Mouse (Mus musculus): Measurements from ENCODE around the gene Mtss1l.

Gene Mtss1l

DNA sequence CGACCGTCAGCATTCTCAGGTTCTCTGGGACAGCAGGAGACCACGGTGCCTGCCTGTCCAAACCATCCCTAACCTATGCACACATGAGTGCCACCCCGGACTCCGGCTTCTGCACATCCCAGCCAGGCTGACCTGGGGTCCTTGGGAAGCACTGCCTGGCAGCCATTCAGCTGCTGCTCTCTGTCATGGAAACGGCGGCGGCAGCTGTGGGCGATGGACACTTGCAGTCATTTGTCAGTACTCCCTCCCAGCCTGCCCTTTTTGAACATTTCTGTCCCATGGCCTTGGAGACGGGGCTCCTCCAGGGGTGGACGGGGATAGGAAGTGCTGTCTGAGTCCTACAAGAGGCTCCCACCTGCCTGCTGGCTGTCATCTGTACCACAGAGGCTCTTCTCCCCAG is 12.8 kb upstream of the Mtss1l start:
- DNase-seq = no peak

DNA sequence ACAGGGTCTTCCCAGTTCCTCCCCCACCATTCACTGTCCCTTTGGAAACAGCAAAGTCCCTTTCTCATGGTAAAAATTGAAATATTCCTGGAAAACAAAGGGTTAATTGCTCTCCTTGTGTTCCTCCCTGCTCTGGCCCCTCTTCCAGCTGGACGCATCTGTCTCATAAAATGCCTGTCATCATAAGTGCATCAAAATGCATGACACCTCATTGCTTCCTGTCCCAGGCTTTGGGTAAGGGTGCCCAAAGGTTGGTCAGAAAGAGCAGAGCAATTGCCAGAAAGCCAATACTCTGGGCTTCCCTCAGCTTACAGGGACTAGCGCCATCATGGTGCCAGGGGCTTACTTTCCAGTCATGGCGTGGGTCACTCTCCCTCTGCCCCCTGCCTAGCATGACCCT is 10.7 kb upstream of the Mtss1l start:
- DNase-seq = no peak

GRCm38 (mm10) chr8:110711271-110711934 is 9.9 kb upstream of the Mtss1l start:
- peak; percentile 65 to 78 for DNase-seq

DNA sequence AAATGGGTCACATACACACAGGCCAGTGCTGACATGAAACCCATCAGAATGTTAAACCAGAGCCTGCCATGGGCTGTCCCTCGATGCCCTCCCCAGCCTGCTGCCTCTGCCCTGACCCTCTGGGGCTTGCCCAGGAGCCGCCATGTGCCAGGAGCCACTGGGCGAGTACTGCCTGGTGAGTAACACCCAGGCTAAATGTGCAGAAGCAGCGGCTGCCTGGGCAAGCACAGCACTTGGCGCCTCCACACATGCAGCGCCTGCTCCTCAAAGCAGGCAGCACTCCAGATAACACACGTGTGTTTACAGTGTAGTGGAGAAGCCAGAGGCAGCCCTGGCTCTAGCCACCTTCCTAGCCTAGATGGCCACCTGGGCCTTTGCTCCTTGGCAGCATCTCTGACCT is 8.2 kb upstream of the Mtss1l start:
- DNase-seq = no peak

- DNase-seq = no peak
Measured at GRCm38 (mm10) chr8:110714827-110715519, 6.3 kb upstream of the Mtss1l start.

DNA sequence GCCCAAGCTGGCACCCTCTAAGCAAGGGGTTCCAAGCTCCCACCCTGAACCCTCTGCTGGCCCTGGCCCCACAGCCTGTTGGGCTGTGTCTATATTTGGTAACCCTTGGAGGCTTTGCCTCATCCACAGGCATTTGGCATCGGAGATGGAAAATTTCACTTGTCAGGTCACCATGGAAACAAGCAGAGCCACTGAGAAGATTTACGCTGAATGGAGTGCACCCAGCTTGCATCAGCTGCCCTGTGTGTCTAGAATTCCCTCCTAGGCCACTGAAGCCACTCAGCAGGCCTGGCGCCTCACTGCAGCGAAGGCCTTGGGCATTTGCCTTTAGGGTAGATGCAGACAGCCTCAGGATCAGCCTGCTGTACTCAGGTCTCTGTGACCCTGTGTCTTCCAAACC is 5.2 kb upstream of the Mtss1l start:
- peak; percentile 56 to 83 for DNase-seq

- DNase-seq = no peak
Measured at GRCm38 (mm10) chr8:110717131-110717530, 4.1 kb upstream of the Mtss1l start.

DNA sequence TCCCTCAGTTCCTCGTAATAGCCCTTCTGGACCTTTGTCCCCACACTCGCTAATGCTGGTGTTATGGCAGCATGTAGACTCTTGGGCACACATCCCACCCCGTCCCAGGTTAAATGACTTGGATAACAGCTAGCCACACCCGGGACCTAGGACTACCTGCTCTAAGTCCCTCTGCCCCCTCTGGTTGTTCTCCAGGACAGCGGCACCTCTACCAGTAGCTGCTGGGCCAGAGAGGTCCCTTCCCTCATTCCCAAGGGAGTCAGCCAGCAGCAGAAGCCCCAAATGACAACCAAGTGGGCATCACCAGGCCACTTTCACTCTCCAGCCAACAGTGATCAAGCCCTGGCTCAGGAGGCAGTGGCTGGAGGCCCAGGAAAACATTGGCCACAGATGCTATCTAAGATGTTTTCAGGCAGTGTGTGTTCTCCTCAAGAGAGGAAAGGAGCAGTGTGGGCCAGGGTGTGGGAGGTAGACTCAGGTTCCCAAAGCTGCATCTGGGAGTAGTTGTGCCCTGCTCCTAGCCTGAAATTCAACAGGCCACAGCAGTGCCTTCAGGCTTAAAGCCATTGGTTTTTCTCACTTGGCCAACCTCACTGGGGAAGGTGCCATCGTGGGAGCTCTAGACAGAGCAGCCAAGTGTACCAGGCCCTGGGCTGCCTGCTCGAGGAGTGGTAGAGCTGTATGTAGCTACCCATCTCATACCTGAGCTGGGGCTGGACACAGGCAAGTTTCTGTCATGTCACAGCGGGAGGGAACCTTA is 2.9 kb upstream of the Mtss1l start:
- no peak for DNase-seq

DNA sequence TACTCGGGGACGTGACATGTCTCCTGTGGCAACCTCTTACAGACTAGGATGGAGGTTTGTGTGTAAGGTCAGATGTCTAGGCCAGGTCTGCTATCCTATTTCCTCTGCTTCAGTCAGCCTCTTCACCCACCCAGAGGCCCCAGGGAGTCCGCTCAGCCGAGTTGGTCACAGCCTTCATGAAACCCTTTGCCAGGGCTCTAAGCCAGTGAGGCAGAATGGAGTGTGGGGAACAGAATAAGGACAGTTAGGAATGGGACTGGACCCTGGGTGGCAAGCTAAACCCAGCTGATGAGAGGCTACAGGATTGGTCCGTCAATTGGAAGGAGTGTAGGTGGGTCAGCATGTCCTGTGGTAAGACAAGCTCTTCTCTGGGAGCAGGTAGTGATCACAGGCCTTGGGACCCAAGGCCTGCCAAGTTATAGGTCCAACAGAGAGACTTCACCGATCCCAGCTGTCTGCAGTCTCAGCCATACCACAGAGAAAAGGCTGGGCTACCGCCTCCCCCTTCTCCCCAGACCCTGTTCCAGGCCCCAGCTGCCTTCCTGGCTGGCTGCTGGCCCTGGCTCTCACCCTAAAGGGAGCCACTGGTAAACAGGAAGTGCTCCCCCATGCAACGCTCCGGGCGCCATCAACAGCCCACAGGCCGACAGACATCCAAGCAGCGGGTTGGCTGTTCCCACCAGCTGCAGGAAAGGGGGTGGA is 2.2 kb upstream of the Mtss1l start:
- DNase-seq = peak; percentile 59 to 74

DNA sequence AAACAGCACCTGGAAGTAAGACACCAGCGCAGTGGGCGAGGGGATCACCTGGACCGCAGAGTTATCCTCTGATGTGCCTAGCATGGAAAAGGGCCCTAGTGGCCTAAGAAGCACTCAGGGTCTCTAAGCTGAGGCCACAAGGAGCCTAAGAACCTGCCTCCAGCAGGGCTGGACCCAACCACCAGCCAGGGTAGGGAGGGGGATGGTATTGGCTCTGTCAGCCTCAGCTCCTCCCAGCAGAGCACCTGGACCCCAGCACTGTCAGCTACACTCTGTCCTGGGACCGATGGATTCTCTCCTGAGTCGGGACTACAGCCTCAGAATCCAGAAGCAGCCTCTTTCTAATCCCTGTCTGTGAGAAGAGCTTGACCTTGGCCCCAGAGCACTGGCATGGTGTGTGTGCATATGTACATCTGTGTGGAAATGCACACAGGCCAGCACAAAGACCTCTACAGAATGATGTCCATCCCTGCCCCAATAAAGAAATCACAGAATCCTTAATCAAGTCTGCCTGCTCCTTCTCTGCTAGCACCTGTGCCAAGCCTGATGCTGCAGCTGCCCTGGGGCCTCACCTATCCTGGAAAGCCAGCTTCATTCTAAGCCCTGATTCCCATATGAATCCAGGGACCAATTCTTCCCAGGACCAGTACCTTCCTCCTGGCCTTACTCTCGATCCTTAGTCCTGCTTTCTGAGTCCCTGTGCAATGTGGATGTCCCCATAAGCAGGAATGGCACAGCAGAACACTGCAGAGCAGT is 1.2 kb upstream of the Mtss1l start:
- DNase-seq = no peak

GRCm38 (mm10) chr8:110721606-110722413 is 534 bp downstream of the Mtss1l start:
- peak; percentile 18 to 66 for DNase-seq

DNA sequence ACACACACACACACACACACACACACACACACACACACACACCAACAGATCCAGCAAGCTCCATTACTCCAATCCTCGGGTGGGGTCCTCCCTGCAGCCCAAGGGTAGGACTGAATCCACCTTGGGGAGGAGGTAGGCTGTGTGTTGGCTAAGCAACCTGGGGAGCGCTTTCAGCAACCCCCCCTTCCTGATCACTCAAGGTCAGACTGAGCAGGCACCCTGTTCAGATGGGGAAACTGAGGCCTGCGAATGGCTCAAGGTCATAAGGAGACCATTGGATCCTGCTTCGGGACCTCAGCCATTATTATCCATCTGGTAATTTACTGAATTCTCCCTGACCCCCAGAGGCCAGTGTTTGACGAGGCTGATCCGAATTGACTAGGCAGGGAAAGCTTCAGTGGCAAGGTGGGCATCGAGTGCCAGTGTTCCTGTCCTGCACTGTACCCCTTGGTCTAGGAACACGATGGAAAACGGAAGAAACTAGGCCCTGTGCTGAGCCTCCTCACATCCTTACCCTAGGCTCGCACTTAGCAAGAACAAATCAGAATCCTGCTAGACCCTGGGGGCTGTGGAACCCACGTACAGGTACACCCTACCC is 1.2 kb downstream of the Mtss1l start:
- no peak for DNase-seq

DNA sequence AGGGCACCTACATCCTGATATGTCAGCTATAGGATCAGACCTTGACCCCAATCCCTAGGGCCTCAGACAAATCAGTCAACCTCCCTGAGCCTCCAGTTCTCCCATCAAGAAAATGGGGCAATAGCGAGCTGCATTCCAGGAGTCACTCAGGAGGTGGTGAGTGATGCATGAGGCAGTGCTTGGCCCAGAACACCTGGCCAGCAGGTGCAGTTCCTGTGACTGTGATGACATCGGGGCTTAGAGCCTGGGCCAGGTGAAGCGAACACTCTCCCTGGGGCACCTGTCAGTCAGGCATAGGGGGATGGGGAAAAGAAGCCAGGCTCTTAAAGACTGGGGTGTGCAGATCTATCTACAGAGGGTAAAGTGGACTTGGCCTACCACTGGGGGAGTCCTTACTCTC is 3.2 kb downstream of the Mtss1l start:
- DNase-seq = no peak

DNA sequence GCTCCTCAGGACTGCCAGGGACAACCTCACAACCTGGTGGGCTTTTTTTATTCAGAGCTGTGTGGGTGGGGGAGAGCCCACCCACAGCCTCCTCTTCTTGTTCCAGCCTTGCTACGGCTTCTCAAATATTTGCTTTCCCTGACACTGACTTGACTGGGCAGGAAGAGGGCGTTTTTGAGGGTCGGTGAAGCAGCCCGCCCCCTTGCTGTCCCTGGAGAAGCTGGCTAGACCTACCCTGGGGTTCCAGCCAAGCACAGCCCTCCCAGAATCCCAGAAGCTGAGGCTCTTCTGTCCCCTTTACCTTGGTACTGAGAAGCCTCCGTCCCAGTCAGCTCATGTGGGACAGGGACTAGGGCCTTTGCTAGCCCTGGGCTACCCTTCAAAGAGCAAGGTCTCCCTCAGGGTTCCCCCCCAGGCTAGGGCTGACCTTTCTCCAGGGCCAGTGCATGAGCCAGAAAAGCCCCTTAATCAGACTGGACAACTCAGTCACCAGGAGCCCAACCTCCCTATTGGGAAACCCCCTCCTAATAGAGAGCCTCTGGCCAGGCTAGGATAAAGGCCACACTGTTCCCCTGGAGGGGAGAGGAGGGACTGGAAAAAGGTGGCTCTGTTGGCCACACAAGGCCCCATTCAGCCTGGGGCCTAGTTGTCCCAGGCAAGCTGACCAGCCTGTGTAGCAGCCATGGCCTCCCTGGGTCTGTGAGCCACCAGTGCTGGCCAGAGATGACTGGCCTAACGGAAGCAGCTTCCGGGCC is 4.0 kb downstream of the Mtss1l start:
- DNase-seq = peak in 1 of 2 experiments; percentile 22

GRCm38 (mm10) chr8:110726893-110727292 is 5.6 kb downstream of the Mtss1l start:
- DNase-seq = peak; percentile 33 to 85

- no peak for DNase-seq
Measured at GRCm38 (mm10) chr8:110731346-110731859, 10.1 kb downstream of the Mtss1l start.

GRCm38 (mm10) chr8:110733036-110733435 is 11.8 kb downstream of the Mtss1l start:
- DNase-seq = no peak

DNA sequence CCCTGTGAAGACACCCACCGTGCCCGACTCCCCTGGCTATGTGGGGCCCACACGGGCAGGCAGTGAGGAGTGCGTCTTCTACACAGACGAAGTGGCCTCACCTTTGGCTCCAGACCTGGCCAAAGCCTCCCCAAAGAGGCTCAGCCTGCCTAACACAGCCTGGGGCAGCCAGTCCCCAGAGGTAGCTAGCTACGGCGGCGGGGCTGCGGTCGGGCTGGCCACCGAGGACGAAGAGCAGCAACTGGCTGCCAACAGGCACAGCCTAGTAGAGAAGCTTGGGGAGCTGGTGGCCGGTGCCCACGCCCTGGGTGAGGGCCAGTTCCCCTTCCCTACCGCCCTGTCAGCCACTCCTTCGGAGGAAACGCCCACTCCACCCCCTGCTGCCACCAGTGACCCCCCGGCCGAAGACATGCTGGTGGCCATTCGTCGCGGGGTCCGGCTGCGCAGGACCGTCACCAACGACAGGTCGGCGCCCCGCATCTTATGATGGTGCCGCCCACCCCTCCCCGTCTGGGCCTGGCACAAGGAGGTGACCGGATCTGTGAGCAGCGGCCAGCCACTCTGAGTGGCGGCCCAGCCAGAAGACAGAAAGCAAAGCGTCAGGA is 17.4 kb downstream of the Mtss1l start:
- no peak for DNase-seq

DNA sequence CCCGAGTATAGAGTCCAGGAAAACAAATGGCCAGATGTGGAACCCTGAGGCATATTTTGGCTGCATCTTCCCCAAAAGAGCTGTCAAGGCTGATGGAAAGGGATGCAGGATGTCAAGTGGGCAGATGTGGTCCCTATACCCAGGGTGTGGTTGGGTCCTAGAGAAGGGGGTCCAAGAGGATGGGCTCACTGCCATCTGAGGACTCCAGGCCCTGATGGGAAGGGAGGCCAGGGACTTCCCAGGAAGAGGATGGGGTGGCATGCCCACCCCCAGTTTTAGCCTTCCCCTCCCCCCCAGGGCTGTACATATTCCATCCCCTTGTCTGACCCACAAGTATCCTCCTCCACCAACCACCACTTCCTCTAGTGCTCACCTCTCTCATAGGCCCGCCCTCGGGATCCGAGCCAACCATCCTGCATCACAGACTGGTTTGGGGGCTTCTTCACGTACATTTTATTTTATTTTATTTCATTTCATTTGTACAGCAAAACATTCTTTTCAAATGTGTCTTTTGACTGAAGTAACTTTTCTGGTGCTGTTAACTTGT is 19.4 kb downstream of the Mtss1l start:
- no peak for DNase-seq

Data from kidney, postnatal 36 days (tissue).